Mouse (Mus musculus) intestine, embryonic 14.5 days (tissue): Measurements from ENCODE around the gene Efcab11. TPM values are rescaled to one million over a fixed set of nuclear protein-coding genes. Genes with fewer than 3 reads are reported as not detected.
"Not testable (repeated sequence)": the region's sequence is repeated elsewhere in the genome, so short reads cannot be mapped to it uniquely, and the experiment has no call there.

Experiments
- ATAC-seq: fragments of 200-750 bp; cut with Nextera tagmentation; replicated peaks from 2 replicates; pipeline ENCODE4 v1.8.0; 2017; ENCODE audit warnings: low read depth, moderate number of reproducible peaks, moderate TSS enrichment, moderate library complexity; ENCODE audit not compliant: low FRiP score, low TSS enrichment
- DNase-seq: peaks from one replicate; pipeline ENCODE4 v3.0.0-alpha.2; 2018; ENCODE audit warnings: low spot score
- H3K27ac ChIP-seq: fragments of 300-500 bp; sonication (generic); 2 replicates; pipeline ENCODE4 v1.5.1; 2014; ENCODE audit warnings: low read depth, mild to moderate bottlenecking, control low read depth
- H3K27me3 ChIP-seq: fragments of 300-500 bp; sonication (generic); replicated peaks from 2 replicates; pipeline ENCODE4 v1.6.1; 2014; ENCODE audit warnings: low read length, control low read depth; ENCODE audit not compliant: control insufficient read depth, insufficient read depth
- H3K36me3 ChIP-seq: fragments of 300-500 bp; sonication (generic); 2 replicates; pipeline ENCODE4 v1.6.1; 2014; ENCODE audit warnings: low read length, control low read depth; ENCODE audit not compliant: control insufficient read depth, insufficient read depth
- H3K4me1 ChIP-seq: fragments of 300-500 bp; sonication (generic); replicated peaks from 2 replicates; pipeline ENCODE4 v1.6.1; 2014; ENCODE audit warnings: low read length, control low read depth, mixed read lengths; ENCODE audit not compliant: control insufficient read depth, insufficient read depth
- H3K4me2 ChIP-seq: fragments of 300-500 bp; sonication (generic); 2 replicates; pipeline ENCODE4 v1.6.1; 2014; ENCODE audit warnings: low read length
- H3K4me3 ChIP-seq: fragments of 300-500 bp; sonication (generic); 2 replicates; pipeline ENCODE4 v1.5.1; 2014; ENCODE audit warnings: low read depth, low read length, control low read depth, mixed read lengths
- H3K9ac ChIP-seq: fragments of 300-500 bp; sonication (generic); 2 replicates; pipeline ENCODE4 v1.6.1; 2014; ENCODE audit warnings: mild to moderate bottlenecking, low read length
- H3K9me3 ChIP-seq: fragments of 300-500 bp; sonication (generic); 2 replicates; pipeline ENCODE4 v1.6.1; 2016; ENCODE audit warnings: low read length, control low read depth; ENCODE audit not compliant: control insufficient read depth
- WGBS: fragments of 180-500 bp; shearing (Covaris S2); extraction: QIAGEN DNeasy Blood & Tissue Kit; methylation state at CpG from one replicate; pipeline ENCODE4 v1.1.7; 2014; 5-methylcytosine and 5-hydroxymethylcytosine counted together
- polyA plus RNA-seq: library from polyadenylated mRNA; unstranded; fragments of >200 nt; fragmentation: Nextera tagmentation; extraction: Ambion mirVana; gene quantifications from 2 replicates; pipeline ENCODE4 v1.2.1, GENCODE M21; 2014

Efcab11 gene
- polyA plus RNA-seq, 1 experiment from 2014 or later = 13.4 TPM

DNA sequence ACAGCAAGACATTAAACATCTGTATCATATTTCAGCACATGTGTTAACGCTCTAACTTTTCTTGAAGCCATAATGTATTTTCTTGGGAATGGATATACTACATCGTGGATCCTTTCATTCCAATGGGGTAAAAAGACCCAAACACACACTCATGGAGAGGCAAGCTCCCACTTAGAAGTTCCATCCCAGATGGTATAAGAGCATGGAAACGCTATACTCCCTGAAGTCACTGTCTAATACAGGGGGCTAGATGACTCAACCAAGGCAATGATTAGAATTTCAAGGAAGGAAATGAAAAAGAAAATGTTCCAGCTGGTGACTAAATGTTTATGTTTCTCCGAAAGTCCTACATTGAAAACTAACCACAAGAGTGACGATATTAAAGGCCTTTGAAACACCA, 76.3 kb downstream of the Efcab11 start:
- H3K27me3 ChIP-seq = no peaks in the 10 kb centered on the region
- no peaks in the 10 kb centered on the region for H3K36me3 ChIP-seq
- no peak for DNase-seq
- 67% methylated on average over 5 of the region's 5 CpGs for WGBS
- no peaks in the 10 kb centered on the region for H3K4me1 ChIP-seq
- H3K9me3 ChIP-seq = no peaks in the 10 kb centered on the region
- no peak overlapping the region for H3K4me3 ChIP-seq
- H3K27ac ChIP-seq = no peak overlapping the region
- ATAC-seq = no peak
- no peak overlapping the region for H3K4me2 ChIP-seq
- H3K9ac ChIP-seq = no peak overlapping the region

GRCm38 (mm10) chr12:99806741-99807140, 77.5 kb downstream of the Efcab11 start:
- not testable (repeated sequence) for H3K36me3 ChIP-seq, H3K27ac ChIP-seq, DNase-seq, ATAC-seq, H3K9ac ChIP-seq, H3K9me3 ChIP-seq, H3K4me1 ChIP-seq, H3K27me3 ChIP-seq, H3K4me3 ChIP-seq, H3K4me2 ChIP-seq
- 90% methylated on average over 6 of the region's 7 CpGs for WGBS

DNA sequence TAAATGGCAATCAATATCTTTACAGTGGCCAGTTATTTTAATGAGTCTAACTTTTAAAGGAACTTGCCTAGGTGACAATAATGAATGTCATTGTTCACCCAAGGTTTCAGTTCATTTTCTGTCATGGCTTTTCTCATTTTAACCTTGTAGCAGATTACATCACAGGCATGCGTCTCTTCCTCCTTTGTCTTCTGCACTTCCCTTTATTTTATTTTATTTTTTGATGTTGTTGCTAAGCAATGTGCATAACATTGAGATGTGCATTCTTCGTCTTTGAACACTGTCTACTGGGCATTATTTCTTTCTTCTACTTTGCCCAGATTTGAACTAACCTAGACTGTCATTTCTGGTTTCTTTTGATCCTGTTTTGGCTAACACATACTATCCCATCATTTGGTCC, 88.3 kb downstream of the Efcab11 start:
- ATAC-seq (no peak), DNase-seq (no peak)
- H3K4me2 ChIP-seq = no peak overlapping the region
- H3K4me3 ChIP-seq = no peak overlapping the region
- no peaks in the 10 kb centered on the region for H3K36me3 ChIP-seq
- no peak overlapping the region for H3K27ac ChIP-seq
- no peaks in the 10 kb centered on the region for H3K9me3 ChIP-seq
- H3K4me1 ChIP-seq = no peaks in the 10 kb centered on the region
- WGBS = 81% methylated on average over 2 of the region's 2 CpGs
- no peak overlapping the region for H3K9ac ChIP-seq
- no peaks in the 10 kb centered on the region for H3K27me3 ChIP-seq

- H3K36me3 ChIP-seq = no peaks in the 10 kb centered on the region
- H3K4me3 ChIP-seq = no peak overlapping the region
- no peaks in the 10 kb centered on the region for H3K4me1 ChIP-seq
- ATAC-seq = no peak
- WGBS = 70% methylated on average over 7 of the region's 7 CpGs
- no peaks in the 10 kb centered on the region for H3K9me3 ChIP-seq
- H3K27me3 ChIP-seq = no peaks in the 10 kb centered on the region
- no peak overlapping the region for H3K9ac ChIP-seq
- H3K4me2 ChIP-seq = no peak overlapping the region
- no peak overlapping the region for H3K27ac ChIP-seq
- DNase-seq = no peak
Observed at GRCm38 (mm10) chr12:99794792-99795620, 89.2 kb downstream of the Efcab11 start.

- no peak for DNase-seq
- Histone ChIP-seq H3K36me3 (no peaks in the 10 kb centered on the region), H3K4me2 (no peak overlapping the region), H3K9me3 (no peaks in the 10 kb centered on the region), H3K9ac (no peak overlapping the region), H3K27me3 (no peaks in the 10 kb centered on the region), H3K4me1 (no peaks in the 10 kb centered on the region), H3K4me3 (no peak overlapping the region), H3K27ac (no peak overlapping the region)
- ATAC-seq = no peak
- 72% methylated on average over 4 of the region's 4 CpGs for WGBS
Observed at GRCm38 (mm10) chr12:99794158-99794515, 90.1 kb downstream of the Efcab11 start.

DNA sequence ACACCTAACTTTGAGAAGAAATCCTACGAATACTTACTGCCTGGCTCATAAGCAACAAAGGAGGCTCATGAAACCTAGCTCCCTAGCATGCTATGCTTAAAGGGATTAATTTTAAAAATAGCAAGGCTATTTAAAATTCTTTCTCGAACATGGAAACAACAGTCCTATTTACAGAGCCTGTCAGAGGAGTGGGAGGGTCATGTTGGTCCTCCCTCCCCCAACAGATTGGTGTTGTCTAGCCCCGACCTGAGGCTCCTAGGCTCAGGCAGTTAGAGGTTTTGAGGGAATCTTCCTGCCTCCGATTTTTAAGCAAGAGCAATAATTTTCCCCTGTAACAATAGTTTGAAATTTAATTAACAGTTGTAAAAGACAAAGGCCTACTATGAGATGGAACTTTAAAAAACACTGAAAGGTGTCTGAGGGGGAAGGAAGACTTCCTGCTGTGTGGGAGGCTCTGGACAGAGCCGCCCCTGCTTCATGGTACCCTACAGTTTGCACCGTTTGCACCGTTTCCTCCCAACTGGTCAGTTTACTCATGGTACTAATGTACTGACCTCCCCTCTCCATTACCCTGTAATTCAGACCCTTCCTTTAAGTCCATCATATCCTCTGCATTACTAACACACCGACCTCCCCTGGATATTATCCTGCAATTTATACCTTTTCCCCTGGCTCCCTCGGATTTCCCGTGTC, 90.6 kb downstream of the Efcab11 start:
- Histone ChIP-seq H3K4me3 (no peak overlapping the region), H3K9ac (no peak overlapping the region), H3K36me3 (no peaks in the 10 kb centered on the region), H3K9me3 (no peaks in the 10 kb centered on the region), H3K4me1 (no peaks in the 10 kb centered on the region), H3K4me2 (no peak overlapping the region), H3K27me3 (no peaks in the 10 kb centered on the region), H3K27ac (no peak overlapping the region)
- ATAC-seq (no peak), DNase-seq (no peak)
- WGBS = 52% methylated on average over 10 of the region's 10 CpGs

DNA sequence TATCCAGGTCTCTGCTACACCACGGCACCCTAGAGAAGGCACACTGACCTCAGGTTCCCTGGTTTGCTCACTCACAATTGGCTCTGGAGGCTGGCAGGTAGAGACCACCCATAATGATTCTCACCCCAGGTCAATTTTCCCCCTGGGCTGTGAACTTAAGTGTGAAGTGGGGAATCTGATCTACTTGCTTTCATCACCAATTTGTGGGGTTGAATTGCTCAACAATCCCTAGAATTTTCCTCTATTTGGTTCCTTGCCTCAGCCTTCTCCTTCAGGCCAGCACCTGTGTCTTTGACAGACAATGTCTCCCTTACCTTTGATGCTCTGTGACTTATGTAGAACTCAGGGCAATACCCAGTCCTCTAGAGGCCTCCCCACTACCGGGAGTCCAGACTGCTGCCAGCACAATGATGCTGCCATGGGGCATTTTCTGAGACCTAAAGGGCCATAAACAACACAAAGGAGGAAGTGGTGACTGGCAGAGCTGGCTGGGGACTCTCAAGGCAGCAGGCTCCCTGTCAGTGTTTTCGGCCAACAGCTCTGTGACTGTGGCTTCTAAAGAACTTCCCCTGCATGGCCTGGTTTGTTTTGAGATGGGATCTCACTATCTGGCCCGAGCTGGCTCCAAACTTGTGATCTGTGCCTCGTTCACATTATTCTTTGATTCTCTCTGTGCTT, 94.8 kb downstream of the Efcab11 start:
- no peak overlapping the region for H3K9ac ChIP-seq
- no peak overlapping the region for H3K27ac ChIP-seq
- H3K4me2 ChIP-seq = no peak overlapping the region
- H3K27me3 ChIP-seq = no peaks in the 10 kb centered on the region
- ATAC-seq (no peak), DNase-seq (no peak)
- no peaks in the 10 kb centered on the region for H3K36me3 ChIP-seq
- 50% methylated on average over 5 of the region's 5 CpGs for WGBS
- no peaks in the 10 kb centered on the region for H3K4me1 ChIP-seq
- no peaks in the 10 kb centered on the region for H3K9me3 ChIP-seq
- no peak overlapping the region for H3K4me3 ChIP-seq

GRCm38 (mm10) chr12:99781774-99782173, 102.5 kb downstream of the Efcab11 start:
- Histone ChIP-seq H3K27me3 (no peaks in the 10 kb centered on the region), H3K4me2 (no peak overlapping the region), H3K4me1 (no peaks in the 10 kb centered on the region), H3K9me3 (no peaks in the 10 kb centered on the region), H3K36me3 (no peaks in the 10 kb centered on the region), H3K9ac (no peak overlapping the region), H3K4me3 (no peak overlapping the region), H3K27ac (no peak overlapping the region)
- DNase-seq = no peak
- 63% methylated on average over 5 of the region's 5 CpGs for WGBS
- no peak for ATAC-seq
